Mouse (Mus musculus) MEL (cell line): ENCODE measurements at regions not wholly inside any gene's neighbourhood (a gene's known extent, or its start where the extent isn't known, plus 50 kb on each side); places are given as distances from the start of the nearest gene placed in this dataset.

Experiments used
- CHD1 ChIP-seq: IDR thresholded peaks from 2 replicates; pipeline ENCODE4 v1.6.1; 2012; ENCODE audit warnings: low read depth, mild to moderate bottlenecking, inconsistent platforms, low read length, improper control_type of control experiment
- CTCF ChIP-seq, 3 experiments: IDR thresholded peaks in 2 of 3; conservative IDR thresholded peaks in 1 of 3; 2 replicates each; pipeline ENCODE4 v1.5.1; 2011 to 2012; ENCODE audit warnings: low read length in 3 of 3, low read depth in 2 of 3, mild to moderate bottlenecking in 2 of 3, improper control_type of control experiment in 1 of 3, inconsistent platforms in 1 of 3, mixed read lengths in 1 of 3, moderate library complexity in 1 of 3; ENCODE audit not compliant: control insufficient read depth in 1 of 3, insufficient read depth in 1 of 3, poor library complexity in 1 of 3, severe bottlenecking in 1 of 3
- HCFC1 ChIP-seq: IDR thresholded peaks from 2 replicates; pipeline ENCODE4 v1.6.1; 2012; ENCODE audit warnings: low read depth, mild to moderate bottlenecking, inconsistent platforms, low read length, improper control_type of control experiment, moderate library complexity
- JUND ChIP-seq: IDR thresholded peaks from 2 replicates; pipeline ENCODE4 v1.6.1; 2011; ENCODE audit warnings: low read depth, mild to moderate bottlenecking, improper control_type of control experiment, low read length
- MAX ChIP-seq: IDR thresholded peaks from 2 replicates; pipeline ENCODE4 v1.6.1; 2011; ENCODE audit warnings: low read length, improper control_type of control experiment
- NELFE ChIP-seq: IDR thresholded peaks from 2 replicates; pipeline ENCODE4 v1.6.1; 2011; ENCODE audit warnings: low read depth, low read length, improper control_type of control experiment
- POLR2A ChIP-seq, 2 experiments: IDR thresholded peaks; 2 replicates each; pipeline ENCODE4 v1.6.1; 2011 to 2012; ENCODE audit warnings: low read length in 2 of 2, mild to moderate bottlenecking in 2 of 2, control low read depth in 1 of 2, improper control_type of control experiment in 1 of 2, low read depth in 1 of 2, moderate library complexity in 1 of 2; ENCODE audit not compliant: control insufficient read depth in 1 of 2, insufficient read depth in 1 of 2, poor library complexity in 1 of 2
- POLR2AphosphoS2 ChIP-seq: IDR thresholded peaks from 2 replicates; pipeline ENCODE4 v1.6.1; 2011; ENCODE audit warnings: low read length, improper control_type of control experiment
- RCOR1 ChIP-seq: IDR thresholded peaks from 2 replicates; pipeline ENCODE4 v1.6.1; 2012; ENCODE audit warnings: low read depth, mild to moderate bottlenecking, inconsistent platforms, low read length, improper control_type of control experiment
- TAL1 ChIP-seq: IDR thresholded peaks from 2 replicates; pipeline ENCODE4 v1.6.1; 2012; ENCODE audit warnings: mild to moderate bottlenecking, inconsistent platforms, low read length, moderate library complexity, mixed read lengths
- UBTF ChIP-seq: IDR thresholded peaks from 2 replicates; pipeline ENCODE4 v1.6.1; 2012; ENCODE audit warnings: low read depth, mild to moderate bottlenecking, inconsistent platforms, low read length, improper control_type of control experiment, moderate library complexity, borderline replicate concordance; ENCODE audit not compliant: insufficient read depth
- USF1 ChIP-seq: IDR thresholded peaks from 2 replicates; pipeline ENCODE4 v1.6.1; 2014; ENCODE audit warnings: low read depth, mild to moderate bottlenecking, inconsistent platforms, low read length, improper control_type of control experiment, moderate library complexity
- ZNF384 ChIP-seq: IDR thresholded peaks from 2 replicates; pipeline ENCODE4 v1.6.1; 2012; ENCODE audit warnings: low read depth, mild to moderate bottlenecking, inconsistent platforms, low read length, improper control_type of control experiment

- no peak for TF ChIP-seq RCOR1
- TF ChIP-seq POLR2A (IDR thresholded peaks at IDR 0.05; ENCODE audit: control insufficient read depth in 1 of 2, insufficient read depth in 1 of 2, low read depth in 1 of 2, low read length in 2 of 2, poor library complexity in 1 of 2): no peak
- no peak for TF ChIP-seq NELFE
- TF ChIP-seq CTCF (IDR thresholded peaks at IDR 0.05 in 2 of 3, conservative IDR thresholded peaks at IDR 0.05 in 1 of 3; ENCODE audit: control insufficient read depth in 1 of 3, insufficient read depth in 1 of 3, low read depth in 2 of 3, low read length in 3 of 3, poor library complexity in 1 of 3, severe bottlenecking in 1 of 3): no peak
- TF ChIP-seq TAL1: no peak
- no peak for TF ChIP-seq JUND
- TF ChIP-seq POLR2AphosphoS2: no peak
- no peak for TF ChIP-seq ZNF384
- TF ChIP-seq HCFC1: no peak
- TF ChIP-seq CHD1: no peak
- no peak for TF ChIP-seq MAX
- TF ChIP-seq UBTF: no peak
- TF ChIP-seq USF1: no peak
Observed at GRCm38 (mm10) chr11:45155782-45156181, 538.7 kb downstream of the Ebf1 start.
